Mouse (Mus musculus): ENCODE data around the gene Zfp770.

DNA sequence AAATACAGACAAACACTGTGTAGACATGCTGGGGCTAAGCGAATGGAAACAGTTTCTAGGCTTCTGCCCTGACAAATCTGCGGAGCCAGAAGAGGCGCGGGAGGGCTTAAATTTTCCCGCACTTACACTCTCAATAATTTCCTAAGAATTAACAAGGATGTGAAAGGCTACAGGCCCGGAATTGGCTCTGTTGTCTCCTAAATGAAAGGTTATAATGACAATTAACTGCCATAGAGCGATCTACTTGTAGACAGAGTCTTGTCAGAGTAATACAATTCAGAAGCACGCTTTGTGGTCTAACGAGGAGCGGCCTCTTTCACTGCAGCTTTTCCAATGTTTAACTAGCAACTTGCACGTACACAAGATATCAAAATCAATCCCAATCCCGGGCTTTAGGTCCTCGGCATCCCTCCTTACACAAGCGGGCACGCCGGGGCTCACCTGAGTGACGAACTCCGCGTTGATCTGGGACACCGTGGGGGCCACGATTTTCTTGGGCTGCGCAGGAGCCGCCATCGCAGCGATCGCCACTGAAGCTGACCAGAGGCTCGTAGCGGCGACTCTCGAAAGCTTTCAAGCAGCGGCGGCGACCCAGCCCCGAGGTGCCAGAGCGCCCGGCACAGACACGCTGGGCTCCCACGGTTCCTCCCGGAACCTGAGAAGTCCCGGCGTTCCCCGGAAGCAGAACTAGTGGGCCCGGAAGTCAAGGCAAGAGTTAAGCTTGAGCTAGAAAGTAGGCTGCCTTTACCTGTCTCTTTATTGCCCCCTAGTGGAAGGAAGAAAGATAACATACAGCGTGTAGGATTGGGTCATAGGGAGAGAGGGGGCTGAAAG is 26.4 kb downstream of the Zfp770 start:
- TF ChIP-seq CTCF (IDR thresholded peaks at IDR 0.05; ENCODE audit: low read depth) (peak; percentile 93), EP300 (optimal IDR thresholded peaks at IDR 0.05) (no peak)

All from stomach, postnatal 0 days (tissue).